Mouse (Mus musculus): ENCODE measurements around the gene Slc6a13. TPM values are rescaled to one million over a fixed set of nuclear protein-coding genes. Genes with fewer than 3 reads are reported as not detected.

Slc6a13 gene
- 0.53 to 3.7 TPM (median 0.87 TPM) in 3 replicates for total RNA-seq (2017)

- ATAC-seq (replicated peaks; ENCODE audit: insufficient number of reproducible peaks, low FRiP score, low TSS enrichment, poor library complexity, severe bottlenecking) = no peak
These were observed at the start of gene Slc6a13 for GRCm38 (mm10) chr6:121299954-121300353. Slc6a13 (plus strand) TSS chr6:121300227.

GRCm38 (mm10) chr6:121250406-121250805, 49.6 kb upstream of the Slc6a13 start:
- no peak for ATAC-seq (replicated peaks; ENCODE audit: insufficient number of reproducible peaks, low FRiP score, low TSS enrichment, poor library complexity, severe bottlenecking)

DNA sequence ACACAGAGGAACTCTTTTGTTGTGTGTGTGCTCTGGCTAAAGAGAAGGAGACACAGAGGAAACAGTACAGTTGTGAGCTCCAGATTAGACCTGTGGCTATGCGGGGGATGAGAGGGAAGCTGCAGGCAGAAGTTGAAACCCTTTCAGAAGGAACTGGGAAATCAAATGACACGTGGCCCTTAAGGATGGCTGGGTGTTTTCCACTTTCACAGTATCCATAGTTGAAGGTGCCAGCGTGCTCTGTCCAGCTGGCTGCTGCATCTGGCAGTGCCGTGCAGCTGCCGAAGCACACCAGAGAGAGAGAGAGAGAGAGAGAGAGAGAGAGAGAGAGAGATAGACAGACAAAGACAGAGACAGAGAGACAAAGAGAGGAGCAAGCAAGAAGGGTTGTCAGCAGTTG, 48.8 kb upstream of the Slc6a13 start:
- no peak for ATAC-seq (replicated peaks; ENCODE audit: insufficient number of reproducible peaks, low FRiP score, low TSS enrichment, poor library complexity, severe bottlenecking)

DNA sequence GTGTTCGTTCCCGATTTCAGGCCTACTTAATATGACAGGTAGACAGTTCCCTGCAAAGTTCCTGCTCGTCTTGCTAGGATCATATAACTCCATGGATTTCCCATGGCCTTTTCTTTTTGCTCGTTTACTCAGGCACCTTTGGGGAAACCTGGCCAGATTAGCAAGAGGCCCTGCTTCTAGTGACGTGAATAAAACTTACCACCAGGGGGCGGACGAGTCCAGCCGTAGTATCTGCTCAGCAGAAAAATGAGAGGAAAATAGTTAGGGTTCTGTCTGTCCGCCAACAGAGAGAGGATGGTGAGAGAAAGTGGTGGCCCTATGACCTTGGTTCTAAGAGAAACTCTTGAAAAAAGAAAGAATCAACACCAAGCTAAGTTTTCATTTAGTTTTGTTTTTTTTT, 39.5 kb upstream of the Slc6a13 start:
- ATAC-seq (replicated peaks; ENCODE audit: insufficient number of reproducible peaks, low FRiP score, low TSS enrichment, poor library complexity, severe bottlenecking) = peak; percentile 75

GRCm38 (mm10) chr6:121261233-121261632, 38.8 kb upstream of the Slc6a13 start:
- no peak for ATAC-seq (replicated peaks; ENCODE audit: insufficient number of reproducible peaks, low FRiP score, low TSS enrichment, poor library complexity, severe bottlenecking)

- no peak for ATAC-seq (replicated peaks; ENCODE audit: insufficient number of reproducible peaks, low FRiP score, low TSS enrichment, poor library complexity, severe bottlenecking)
These were observed 38.0 kb upstream of the Slc6a13 start for GRCm38 (mm10) chr6:121262004-121262403.

- no peak for ATAC-seq (replicated peaks; ENCODE audit: insufficient number of reproducible peaks, low FRiP score, low TSS enrichment, poor library complexity, severe bottlenecking)
These were observed 37.5 kb upstream of the Slc6a13 start for GRCm38 (mm10) chr6:121262496-121262895.

DNA sequence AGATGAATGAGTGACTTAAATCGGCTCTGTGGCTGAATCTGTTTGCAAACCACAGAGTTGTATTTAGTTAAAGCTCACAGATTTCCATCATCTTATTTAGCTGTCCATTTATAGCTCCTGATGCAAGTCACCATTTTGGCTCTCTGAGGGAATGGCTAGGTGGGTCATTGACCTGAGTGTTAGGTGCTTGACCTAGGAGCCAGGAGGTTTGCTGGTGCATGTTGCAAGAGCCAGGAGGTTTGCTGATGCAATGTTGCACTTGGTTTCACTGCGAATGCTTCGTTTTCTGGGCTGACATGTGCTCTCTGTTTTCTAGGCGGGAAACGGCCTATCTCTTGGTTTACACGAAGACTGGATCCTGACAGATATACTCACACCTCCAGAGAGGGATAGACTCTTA, 29.9 kb upstream of the Slc6a13 start:
- no peak for ATAC-seq (replicated peaks; ENCODE audit: insufficient number of reproducible peaks, low FRiP score, low TSS enrichment, poor library complexity, severe bottlenecking)

DNA sequence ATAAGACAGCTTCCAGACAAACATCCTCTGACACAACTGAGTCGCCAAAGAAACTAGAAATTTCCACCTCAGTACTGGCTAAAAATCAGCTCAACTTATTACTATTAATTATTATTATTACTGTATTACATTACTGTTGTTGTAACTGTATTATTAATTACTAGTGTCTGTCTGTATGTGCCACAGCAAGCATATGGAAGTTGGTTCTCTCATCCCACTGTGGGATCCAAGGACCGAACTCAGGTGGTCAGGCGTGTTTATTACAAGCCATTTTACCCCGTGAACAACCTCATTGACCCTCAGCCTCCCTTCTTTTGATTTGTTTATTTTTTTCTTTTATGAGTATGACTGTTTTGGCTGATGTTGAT, 28.3 kb upstream of the Slc6a13 start:
- ATAC-seq (replicated peaks; ENCODE audit: insufficient number of reproducible peaks, low FRiP score, low TSS enrichment, poor library complexity, severe bottlenecking) = no peak

GRCm38 (mm10) chr6:121272075-121272800, 27.8 kb upstream of the Slc6a13 start:
- ATAC-seq (replicated peaks; ENCODE audit: insufficient number of reproducible peaks, low FRiP score, low TSS enrichment, poor library complexity, severe bottlenecking) = peak; percentile 86

DNA sequence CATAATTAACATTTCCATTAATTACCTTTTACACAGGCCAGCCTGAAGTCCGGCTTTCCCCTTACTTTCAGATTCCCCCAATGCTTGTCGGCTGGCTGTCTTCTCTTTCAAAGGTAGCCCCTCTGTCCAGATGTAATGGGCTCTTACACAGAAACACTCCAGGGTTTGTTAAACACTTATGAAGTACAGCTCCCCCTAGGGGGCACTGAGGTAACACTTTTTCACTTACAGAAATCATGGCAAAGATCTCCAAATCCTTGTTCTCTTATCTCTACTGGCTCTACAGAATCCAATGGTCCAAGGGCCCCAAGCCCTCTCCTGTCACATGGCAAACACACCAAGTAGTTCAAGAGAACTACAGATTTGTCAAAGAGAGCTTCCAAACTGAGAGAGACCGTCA, 25.7 kb upstream of the Slc6a13 start:
- ATAC-seq (replicated peaks; ENCODE audit: insufficient number of reproducible peaks, low FRiP score, low TSS enrichment, poor library complexity, severe bottlenecking) = no peak

GRCm38 (mm10) chr6:121284132-121284531, 15.9 kb upstream of the Slc6a13 start:
- ATAC-seq (replicated peaks; ENCODE audit: insufficient number of reproducible peaks, low FRiP score, low TSS enrichment, poor library complexity, severe bottlenecking) = no peak

DNA sequence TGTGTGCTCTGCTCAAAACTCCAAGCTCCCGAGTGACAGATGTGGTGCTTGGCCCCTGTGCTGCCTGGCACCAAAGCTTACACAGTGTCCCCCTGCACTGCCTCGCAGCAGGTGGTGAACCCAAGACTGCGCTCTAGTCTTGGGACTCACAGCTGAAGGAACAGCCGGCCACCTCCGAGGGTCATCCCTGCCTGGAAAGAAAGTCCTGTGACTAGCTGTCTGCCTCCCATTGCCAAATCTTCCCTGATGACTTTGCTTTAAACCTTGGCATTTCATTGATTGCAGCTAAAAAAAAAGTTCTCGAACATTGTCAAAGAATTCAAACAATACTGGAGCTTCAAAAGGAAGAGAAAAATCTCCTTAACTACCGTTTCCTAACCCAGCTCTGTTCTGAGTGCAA, 710 bp upstream of the Slc6a13 start:
- ATAC-seq (replicated peaks; ENCODE audit: insufficient number of reproducible peaks, low FRiP score, low TSS enrichment, poor library complexity, severe bottlenecking) = no peak

GRCm38 (mm10) chr6:121300504-121300903, 477 bp downstream of the Slc6a13 start:
- no peak for ATAC-seq (replicated peaks; ENCODE audit: insufficient number of reproducible peaks, low FRiP score, low TSS enrichment, poor library complexity, severe bottlenecking)

- no peak for ATAC-seq (replicated peaks; ENCODE audit: insufficient number of reproducible peaks, low FRiP score, low TSS enrichment, poor library complexity, severe bottlenecking)
These were observed 3.6 kb downstream of the Slc6a13 start for GRCm38 (mm10) chr6:121303466-121304220.

- ATAC-seq (replicated peaks; ENCODE audit: insufficient number of reproducible peaks, low FRiP score, low TSS enrichment, poor library complexity, severe bottlenecking) = no peak
These were observed 4.6 kb downstream of the Slc6a13 start for GRCm38 (mm10) chr6:121304630-121305029.

DNA sequence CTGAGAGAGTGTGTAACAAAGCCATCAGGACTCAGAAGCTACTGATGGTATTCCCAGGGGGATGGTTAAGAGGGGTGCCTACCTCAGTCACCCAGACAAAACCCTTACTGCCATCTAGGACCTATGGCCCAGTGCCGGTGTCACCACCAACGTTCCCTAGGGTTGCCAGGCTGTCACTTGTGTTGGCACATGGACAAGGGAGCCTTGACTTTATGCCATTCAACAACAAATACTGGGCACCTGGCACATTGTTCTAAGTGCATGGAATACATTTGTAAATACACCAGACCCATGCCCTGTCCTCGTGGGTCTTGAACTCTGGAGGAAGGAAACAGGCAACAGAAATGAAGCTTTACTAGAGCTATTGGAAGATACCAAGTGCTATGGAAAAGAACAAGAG, 5.5 kb downstream of the Slc6a13 start:
- no peak for ATAC-seq (replicated peaks; ENCODE audit: insufficient number of reproducible peaks, low FRiP score, low TSS enrichment, poor library complexity, severe bottlenecking)

DNA sequence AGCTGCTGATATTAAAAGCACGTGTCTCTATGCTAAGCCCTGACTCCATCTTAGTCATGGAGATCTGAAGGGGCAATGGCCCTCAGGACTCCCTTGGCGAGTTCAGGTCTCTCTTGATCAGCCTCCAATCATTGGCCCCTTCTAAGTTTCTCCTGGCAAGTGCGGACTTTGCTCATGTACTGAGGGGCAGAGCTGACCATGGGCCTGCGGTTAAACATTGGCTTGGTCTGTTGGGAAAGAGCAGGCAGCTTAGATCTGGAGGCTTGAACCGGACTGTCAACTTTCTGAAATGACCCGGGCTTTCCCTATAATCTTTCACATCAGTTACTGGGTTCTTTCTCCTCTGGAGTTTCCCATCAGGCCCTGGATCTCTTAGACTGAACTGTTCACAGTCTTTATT, 11.0 kb downstream of the Slc6a13 start:
- ATAC-seq (replicated peaks; ENCODE audit: insufficient number of reproducible peaks, low FRiP score, low TSS enrichment, poor library complexity, severe bottlenecking) = no peak

- no peak for ATAC-seq (replicated peaks; ENCODE audit: insufficient number of reproducible peaks, low FRiP score, low TSS enrichment, poor library complexity, severe bottlenecking)
These were observed 19.1 kb downstream of the Slc6a13 start for GRCm38 (mm10) chr6:121319099-121319498.

- ATAC-seq (replicated peaks; ENCODE audit: insufficient number of reproducible peaks, low FRiP score, low TSS enrichment, poor library complexity, severe bottlenecking) = no peak
These were observed 22.5 kb downstream of the Slc6a13 start for GRCm38 (mm10) chr6:121322381-121323110.

Data from monocyte, adult 5-6 weeks (primary cell).